Mouse (Mus musculus) limb, embryonic 12.5 days (tissue): ENCODE measurements around the gene Trmt13. TPM values are rescaled to one million over a fixed set of nuclear protein-coding genes. Genes with fewer than 3 reads are reported as not detected.
A peak's percentile ranks its signal among the peaks of the same experiment; 100 is the strongest.

Source experiments
- ATAC-seq: fragments of 200-750 bp; cut with Nextera tagmentation; 2 replicates; pipeline ENCODE4 v1.8.0; 2017; ENCODE audit warnings: low read depth, moderate TSS enrichment; ENCODE audit not compliant: insufficient number of reproducible peaks, insufficient read depth, low FRiP score, low TSS enrichment
- H3K27ac ChIP-seq: fragments of 300-500 bp; sonication (generic); 2 replicates; pipeline ENCODE4 v1.5.1; 2016; ENCODE audit warnings: mild to moderate bottlenecking, moderate library complexity
- H3K27me3 ChIP-seq: fragments of 300-500 bp; sonication (generic); 2 replicates; pipeline ENCODE4 v1.6.1; 2016; ENCODE audit warnings: mild to moderate bottlenecking, moderate library complexity
- H3K36me3 ChIP-seq: fragments of 300-500 bp; sonication (generic); 2 replicates; pipeline ENCODE4 v1.6.1; 2016; ENCODE audit warnings: mild to moderate bottlenecking, moderate library complexity
- H3K4me1 ChIP-seq: fragments of 300-500 bp; sonication (generic); replicated peaks from 2 replicates; pipeline ENCODE4 v1.6.1; 2016
- H3K4me2 ChIP-seq: fragments of 300-500 bp; sonication (generic); 2 replicates; pipeline ENCODE4 v1.6.1; 2016; ENCODE audit warnings: mild to moderate bottlenecking, moderate library complexity
- H3K4me3 ChIP-seq: fragments of 300-500 bp; sonication (generic); replicated peaks from 2 replicates; pipeline ENCODE4 v1.5.1; 2016; ENCODE audit warnings: mild to moderate bottlenecking
- H3K9ac ChIP-seq: fragments of 300-500 bp; sonication (generic); replicated peaks from 2 replicates; pipeline ENCODE4 v1.6.1; 2016; ENCODE audit warnings: mild to moderate bottlenecking, moderate library complexity
- H3K9me3 ChIP-seq: fragments of 300-500 bp; sonication (generic); 2 replicates; pipeline ENCODE4 v1.6.1; 2016; ENCODE audit warnings: mild to moderate bottlenecking, moderate library complexity
- WGBS: fragments of 180-500 bp; shearing (Covaris S2); methylation state at CpG from one replicate; pipeline ENCODE4 v1.1.7; 2016; 5-methylcytosine and 5-hydroxymethylcytosine counted together
- polyA plus RNA-seq: library from polyadenylated mRNA; unstranded; fragments of >200 nt; fragmentation: Nextera tagmentation; extraction: Ambion mirVana; gene quantifications from 2 replicates; pipeline ENCODE4 v1.2.1, GENCODE M21; 2016

The Trmt13 gene
- polyA plus RNA-seq, 1 experiment from 2014 or later: 38.8 TPM

- Histone ChIP-seq H3K4me2 (no peak overlapping the region), H3K9me3 (no peaks in the 10 kb centered on the region), H3K4me1 (no peaks in the 10 kb centered on the region), H3K4me3 (no peak overlapping the region), H3K36me3 (peaks cover 84% of the 10 kb centered on the region), H3K27me3 (no peaks in the 10 kb centered on the region), H3K9ac (no peak overlapping the region), H3K27ac (no peak overlapping the region)
- WGBS: 96% methylated on average over 3 of the region's 3 CpGs
- no peak for ATAC-seq
Observed at GRCm38 (mm10) chr3:116632971-116633370, 18.6 kb upstream of the Trmt13 start.

DNA sequence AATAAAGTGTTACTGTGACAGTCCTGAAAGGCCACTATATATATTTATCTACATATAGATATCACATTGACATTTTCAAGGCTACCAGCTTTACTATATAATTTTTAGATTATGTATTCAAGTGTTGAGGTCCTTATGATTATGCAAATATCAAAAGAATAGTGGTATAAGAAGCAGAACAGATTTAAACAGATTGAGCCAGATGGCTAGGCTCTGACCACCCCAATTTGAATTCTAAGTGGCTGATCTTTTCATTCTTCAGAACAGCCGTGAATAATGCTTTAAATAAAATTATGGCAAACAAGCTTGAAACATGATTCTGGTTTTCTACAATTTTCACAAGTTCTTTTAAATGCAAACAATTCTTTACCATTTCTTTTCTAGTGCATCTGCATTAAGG, 17.1 kb upstream of the Trmt13 start:
- Histone ChIP-seq H3K36me3 (peaks cover 78% of the 10 kb centered on the region), H3K4me2 (no peak overlapping the region), H3K27ac (no peak overlapping the region), H3K9ac (no peak overlapping the region), H3K9me3 (no peaks in the 10 kb centered on the region), H3K27me3 (no peaks in the 10 kb centered on the region), H3K4me1 (no peaks in the 10 kb centered on the region), H3K4me3 (no peak overlapping the region)
- no peak for ATAC-seq
- 77% methylated on average over 1 of the region's 1 CpGs for WGBS

- Histone ChIP-seq H3K9ac (no peak overlapping the region), H3K27ac (no peak overlapping the region), H3K4me1 (no peaks in the 10 kb centered on the region), H3K9me3 (no peaks in the 10 kb centered on the region), H3K36me3 (peaks cover 58% of the 10 kb centered on the region), H3K27me3 (no peaks in the 10 kb centered on the region), H3K4me2 (no peak overlapping the region), H3K4me3 (no peak overlapping the region)
- no peak for ATAC-seq
- WGBS: 91% methylated on average over 7 of the region's 7 CpGs
Observed at GRCm38 (mm10) chr3:116622641-116623040, 8.3 kb upstream of the Trmt13 start.

- H3K9ac ChIP-seq: no peak overlapping the region
- peaks cover 58% of the 10 kb centered on the region for H3K36me3 ChIP-seq
- no peak overlapping the region for H3K27ac ChIP-seq
- H3K4me1 ChIP-seq: no peaks in the 10 kb centered on the region
- H3K4me3 ChIP-seq: no peak overlapping the region
- no peak for ATAC-seq
- no peaks in the 10 kb centered on the region for H3K9me3 ChIP-seq
- H3K4me2 ChIP-seq: no peak overlapping the region
- 95% methylated on average over 7 of the region's 7 CpGs for WGBS
- H3K27me3 ChIP-seq: no peaks in the 10 kb centered on the region
Observed at GRCm38 (mm10) chr3:116620636-116621370, 6.4 kb upstream of the Trmt13 start.

- Histone ChIP-seq H3K9me3 (no peaks in the 10 kb centered on the region), H3K4me1 (no peaks in the 10 kb centered on the region), H3K27me3 (no peaks in the 10 kb centered on the region), H3K27ac (no peak overlapping the region), H3K4me3 (no peak overlapping the region), H3K4me2 (no peak overlapping the region), H3K9ac (no peak overlapping the region), H3K36me3 (peaks cover 78% of the 10 kb centered on the region)
- 90% methylated on average over 6 of the region's 6 CpGs for WGBS
- no peak for ATAC-seq
Observed at GRCm38 (mm10) chr3:116618855-116619254, 4.5 kb upstream of the Trmt13 start.

DNA sequence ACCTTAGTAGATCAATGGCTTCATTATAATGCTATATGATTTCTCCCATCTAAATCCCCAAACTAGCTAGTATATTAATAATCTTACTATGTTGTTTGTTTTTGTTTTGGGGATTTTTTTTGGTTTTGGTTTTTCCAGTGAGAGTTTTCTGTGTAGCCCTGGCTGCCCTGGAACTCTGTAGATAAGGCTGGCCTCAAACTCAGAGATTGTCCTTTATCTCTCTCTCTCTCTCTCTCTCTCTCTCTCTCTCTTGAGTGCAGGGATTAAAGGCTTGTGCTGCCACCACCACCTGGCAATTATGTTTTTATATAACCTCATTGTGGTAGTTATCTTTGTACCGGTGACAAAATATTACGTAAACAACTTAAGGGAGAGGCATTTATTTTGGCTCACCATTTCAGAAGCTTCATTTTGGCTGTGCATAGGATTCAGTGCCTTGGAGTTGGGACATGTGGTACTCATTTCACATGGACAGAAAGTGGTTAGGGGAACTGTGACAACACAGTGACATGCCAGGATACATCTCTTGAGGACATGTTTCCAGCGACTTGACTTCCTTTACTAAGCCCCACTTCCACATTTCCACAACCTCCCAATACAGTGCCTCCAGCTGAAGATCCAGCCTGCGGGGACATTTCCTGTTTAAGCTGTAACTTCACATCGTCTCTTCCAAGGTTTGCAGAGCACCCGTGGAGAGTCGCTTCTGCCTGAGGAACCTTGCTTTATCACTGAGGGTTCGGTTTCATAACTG, 1.1 kb upstream of the Trmt13 start:
- Histone ChIP-seq H3K4me3 (no peak overlapping the region), H3K9me3 (no peaks in the 10 kb centered on the region), H3K27me3 (no peaks in the 10 kb centered on the region), H3K36me3 (peaks cover 65% of the 10 kb centered on the region), H3K4me2 (no peak overlapping the region), H3K27ac (no peak overlapping the region), H3K4me1 (no peaks in the 10 kb centered on the region), H3K9ac (no peak overlapping the region)
- no peak for ATAC-seq
- 91% methylated on average over 8 of the region's 8 CpGs for WGBS

DNA sequence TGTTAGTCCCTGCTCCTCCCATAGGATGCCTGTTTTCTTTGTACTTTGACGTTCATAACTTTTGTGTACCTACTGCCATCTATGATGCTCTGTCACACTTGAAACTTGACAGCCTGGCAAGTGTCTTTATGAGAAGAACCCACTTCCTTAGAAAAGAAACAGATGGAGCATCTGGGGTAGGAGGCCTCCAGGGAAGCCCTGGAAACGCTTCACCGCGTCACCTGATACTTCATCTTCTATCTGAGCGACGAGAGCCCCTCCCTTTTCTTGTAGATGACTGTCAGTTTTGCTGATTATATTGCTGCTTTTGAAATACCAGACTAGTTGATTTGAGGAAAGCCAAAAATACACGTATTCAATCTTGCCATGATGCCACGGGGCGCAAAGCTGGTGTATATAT, 9.8 kb downstream of the Trmt13 start:
- 85% methylated on average over 9 of the region's 9 CpGs for WGBS
- Histone ChIP-seq H3K4me1 (no peaks in the 10 kb centered on the region), H3K9ac (no peak overlapping the region), H3K36me3 (peaks cover 38% of the 10 kb centered on the region), H3K27ac (no peak overlapping the region), H3K9me3 (no peaks in the 10 kb centered on the region), H3K4me3 (no peak overlapping the region), H3K4me2 (no peak overlapping the region), H3K27me3 (no peaks in the 10 kb centered on the region)
- ATAC-seq: no peak

DNA sequence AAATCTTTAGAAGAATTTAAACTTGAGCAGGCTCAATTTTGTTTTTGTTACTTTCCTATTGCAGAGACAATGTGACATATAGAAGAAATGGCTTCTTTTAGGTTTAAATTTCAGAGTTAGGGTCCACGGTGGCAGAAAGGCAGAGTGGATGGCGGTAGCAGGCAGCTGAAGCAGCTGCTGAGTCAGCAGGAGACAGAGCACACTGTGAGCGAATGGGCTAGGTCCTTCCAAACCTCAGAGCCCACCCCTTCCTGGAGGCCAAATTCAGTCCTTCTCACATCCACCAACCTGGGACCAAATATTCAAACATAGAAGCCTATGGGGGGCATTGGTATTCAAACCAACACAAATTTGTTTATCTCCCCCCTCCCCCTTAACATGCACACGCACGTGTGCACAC, 12.6 kb downstream of the Trmt13 start:
- Histone ChIP-seq H3K36me3 (peaks cover 14% of the 10 kb centered on the region), H3K9ac (no peak overlapping the region), H3K4me2 (no peak overlapping the region), H3K27ac (no peak overlapping the region), H3K9me3 (no peaks in the 10 kb centered on the region), H3K4me3 (no peak overlapping the region), H3K4me1 (no peaks in the 10 kb centered on the region), H3K27me3 (no peaks in the 10 kb centered on the region)
- WGBS: 93% methylated on average over 5 of the region's 5 CpGs
- ATAC-seq: no peak

DNA sequence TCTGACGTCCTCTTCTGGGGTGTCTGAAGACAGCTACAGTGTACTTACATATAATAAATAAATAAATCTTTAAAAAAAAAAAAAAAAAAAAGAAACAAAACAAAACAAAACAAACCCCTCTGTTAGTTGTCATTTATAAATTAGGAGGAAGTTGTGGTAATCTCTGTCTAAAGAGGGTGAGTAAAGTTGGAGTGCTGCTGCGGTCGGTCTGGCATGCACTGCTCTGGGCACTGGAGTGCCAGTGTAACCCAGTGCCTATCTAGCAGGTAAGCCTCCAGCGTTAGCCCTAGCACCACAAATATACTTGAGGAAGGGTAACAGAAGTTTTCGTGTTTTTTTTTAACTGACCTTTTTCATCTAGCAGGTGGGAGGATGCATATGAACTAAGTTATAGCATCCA, 13.4 kb downstream of the Trmt13 start:
- no peak overlapping the region for H3K9ac ChIP-seq
- no peak overlapping the region for H3K4me2 ChIP-seq
- H3K27me3 ChIP-seq: no peaks in the 10 kb centered on the region
- WGBS: 88% methylated on average over 5 of the region's 5 CpGs
- no peak overlapping the region for H3K4me3 ChIP-seq
- H3K4me1 ChIP-seq: peaks cover 1% of the 10 kb centered on the region; the same call in 1 of the 2 replicates
- ATAC-seq: no peak
- no peak overlapping the region for H3K27ac ChIP-seq
- peaks cover 10% of the 10 kb centered on the region; the same call in 1 of the 2 replicates for H3K36me3 ChIP-seq
- no peaks in the 10 kb centered on the region for H3K9me3 ChIP-seq

DNA sequence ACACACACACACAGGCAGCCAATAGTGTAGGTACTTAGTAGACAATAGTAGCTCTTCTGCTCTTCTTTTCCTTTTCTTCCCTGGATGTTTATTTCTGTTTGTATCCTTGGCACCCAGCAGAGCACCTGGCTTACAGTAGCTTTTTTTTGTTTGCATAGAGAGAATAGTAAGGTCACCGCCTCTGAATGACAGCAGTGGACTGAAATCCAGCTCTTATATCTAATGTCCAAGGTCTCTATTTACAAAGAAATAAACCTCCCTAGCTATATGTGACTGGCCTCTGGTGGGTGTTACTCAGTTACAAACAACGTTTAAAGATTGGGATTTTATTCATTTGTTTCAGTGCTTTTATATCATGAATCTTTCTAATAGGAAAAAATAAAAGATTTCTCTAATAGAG, 14.7 kb downstream of the Trmt13 start:
- Histone ChIP-seq H3K4me2 (no peak overlapping the region), H3K36me3 (peaks cover 9% of the 10 kb centered on the region; the same call in 1 of the 2 replicates), H3K9me3 (no peaks in the 10 kb centered on the region), H3K27me3 (no peaks in the 10 kb centered on the region), H3K27ac (no peak overlapping the region), H3K9ac (no peak overlapping the region), H3K4me1 (peaks cover 3% of the 10 kb centered on the region; the same call in 1 of the 2 replicates), H3K4me3 (no peak overlapping the region)
- ATAC-seq: no peak
- 89% methylated on average over 2 of the region's 2 CpGs for WGBS

- no peak for ATAC-seq
- peak overlapping the region; percentile 71 for H3K4me2 ChIP-seq
- peaks cover 6% of the 10 kb centered on the region for H3K4me1 ChIP-seq
- H3K36me3 ChIP-seq: peaks cover 13% of the 10 kb centered on the region
- H3K27ac ChIP-seq: no peak overlapping the region
- 9% methylated on average over 10 of the region's 10 CpGs for WGBS
- H3K27me3 ChIP-seq: no peaks in the 10 kb centered on the region
- H3K4me3 ChIP-seq: peak overlapping the region; percentile 76
- H3K9ac ChIP-seq: peak overlapping the region; percentile 77
- H3K9me3 ChIP-seq: no peaks in the 10 kb centered on the region
Observed at GRCm38 (mm10) chr3:116595603-116595991, 18.8 kb downstream of the Trmt13 start.
